Mouse (Mus musculus): Measurements from ENCODE around the gene Pxmp4. TPM values are rescaled to one million over a fixed set of nuclear protein-coding genes. Genes with fewer than 3 reads are reported as not detected.

Gene Pxmp4
- polyA plus RNA-seq, 1 experiment from 2014 or later = 21.4 TPM

GRCm38 (mm10) chr2:154565562-154565961 lies 37.9 kb downstream of the Pxmp4 start:
- Histone ChIP-seq H3K4me3 (ENCODE audit: low read depth, low read length) (no peak overlapping the region), H3K27me3 (ENCODE audit: control insufficient read depth, insufficient read depth, low read length) (no peaks in the 10 kb centered on the region), H3K9ac (ENCODE audit: low read depth, low read length) (no peak overlapping the region), H3K27ac (ENCODE audit: low read depth, low read length) (no peak overlapping the region), H3K36me3 (ENCODE audit: control insufficient read depth, insufficient read depth, low read length) (peaks cover 11% of the 10 kb centered on the region), H3K9me3 (replicated peaks; ENCODE audit: control insufficient read depth, low read length) (no peaks in the 10 kb centered on the region), H3K4me2 (no peak overlapping the region), H3K4me1 (ENCODE audit: control insufficient read depth, insufficient read depth, low read length) (peaks cover 17% of the 10 kb centered on the region)
- ATAC-seq (replicated peaks; ENCODE audit: insufficient number of reproducible peaks, low FRiP score, low TSS enrichment) = no peak
- 79% methylated on average over 3 of the region's 3 CpGs for WGBS (ENCODE audit: insufficient replicate concordance)

GRCm38 (mm10) chr2:154563612-154564170 lies 39.8 kb downstream of the Pxmp4 start:
- H3K27ac ChIP-seq (ENCODE audit: low read depth, low read length) = no peak overlapping the region

GRCm38 (mm10) chr2:154558264-154559039 lies 45.1 kb downstream of the Pxmp4 start, which contains the start of gene Necab3:
Necab3 (minus strand) TSS chr2:154558890.
- H3K27me3 ChIP-seq (ENCODE audit: control insufficient read depth, insufficient read depth, low read length) = peaks cover 11% of the 10 kb centered on the region; the same call in 1 of the 2 replicates
- H3K9me3 ChIP-seq (replicated peaks; ENCODE audit: control insufficient read depth, low read length) = no peaks in the 10 kb centered on the region
- WGBS (ENCODE audit: insufficient replicate concordance) = 4% methylated on average over 34 of the region's 34 CpGs
- H3K9ac ChIP-seq (ENCODE audit: low read depth, low read length) = peak within 1 kb of the TSS; percentile 56; the same call in 1 of the 2 replicates
- H3K36me3 ChIP-seq (ENCODE audit: control insufficient read depth, insufficient read depth, low read length) = peaks cover 8% of the 10 kb centered on the region
- peak within 1 kb of the TSS; percentile 77 for H3K4me2 ChIP-seq
- peaks cover 12% of the 10 kb centered on the region for H3K4me1 ChIP-seq (ENCODE audit: control insufficient read depth, insufficient read depth, low read length)
- peak within 1 kb of the TSS; percentile 37 for H3K4me3 ChIP-seq (ENCODE audit: low read depth, low read length)
- H3K27ac ChIP-seq (ENCODE audit: low read depth, low read length) = no peak within 1 kb of the TSS
- 0 out of 2 replicates have a peak, but pooled peaks have one; percentile 41 for ATAC-seq (replicated peaks; ENCODE audit: insufficient number of reproducible peaks, low FRiP score, low TSS enrichment)

More at GRCm38 (mm10) chr2:154563612-154564170, 39.8 kb downstream of the Pxmp4 start:
- peaks cover 13% of the 10 kb centered on the region for H3K36me3 ChIP-seq (ENCODE audit: control insufficient read depth, insufficient read depth, low read length)
- peaks cover 20% of the 10 kb centered on the region for H3K4me1 ChIP-seq (ENCODE audit: control insufficient read depth, insufficient read depth, low read length)
- H3K27me3 ChIP-seq (ENCODE audit: control insufficient read depth, insufficient read depth, low read length) = peaks cover 2% of the 10 kb centered on the region; the same call in 1 of the 2 replicates
- no peak overlapping the region for H3K4me3 ChIP-seq (ENCODE audit: low read depth, low read length)
- no peaks in the 10 kb centered on the region for H3K9me3 ChIP-seq (replicated peaks; ENCODE audit: control insufficient read depth, low read length)
- 87% methylated on average over 22 of the region's 22 CpGs for WGBS (ENCODE audit: insufficient replicate concordance)
- H3K9ac ChIP-seq (ENCODE audit: low read depth, low read length) = no peak overlapping the region
- ATAC-seq (replicated peaks; ENCODE audit: insufficient number of reproducible peaks, low FRiP score, low TSS enrichment) = no peak
- no peak overlapping the region for H3K4me2 ChIP-seq

GRCm38 (mm10) chr2:154557184-154557832 lies 46.2 kb downstream of the Pxmp4 start:
- peaks cover 15% of the 10 kb centered on the region for H3K4me1 ChIP-seq (ENCODE audit: control insufficient read depth, insufficient read depth, low read length)
- H3K9me3 ChIP-seq (replicated peaks; ENCODE audit: control insufficient read depth, low read length) = no peaks in the 10 kb centered on the region
- ATAC-seq (replicated peaks; ENCODE audit: insufficient number of reproducible peaks, low FRiP score, low TSS enrichment) = no peak
- peaks cover 8% of the 10 kb centered on the region for H3K36me3 ChIP-seq (ENCODE audit: control insufficient read depth, insufficient read depth, low read length)
- no peak overlapping the region for H3K9ac ChIP-seq (ENCODE audit: low read depth, low read length)
- no peak overlapping the region for H3K4me3 ChIP-seq (ENCODE audit: low read depth, low read length)
- H3K27ac ChIP-seq (ENCODE audit: low read depth, low read length) = no peak overlapping the region
- peaks cover 13% of the 10 kb centered on the region for H3K27me3 ChIP-seq (ENCODE audit: control insufficient read depth, insufficient read depth, low read length)
- WGBS (ENCODE audit: insufficient replicate concordance) = 45% methylated on average over 5 of the region's 5 CpGs
- H3K4me2 ChIP-seq = no peak overlapping the region

- Histone ChIP-seq H3K27ac (ENCODE audit: low read depth, low read length) (no peak overlapping the region), H3K4me1 (ENCODE audit: control insufficient read depth, insufficient read depth, low read length) (peaks cover 21% of the 10 kb centered on the region), H3K9me3 (replicated peaks; ENCODE audit: control insufficient read depth, low read length) (no peaks in the 10 kb centered on the region), H3K9ac (ENCODE audit: low read depth, low read length) (0 out of 2 replicates have a peak overlapping the region, but pooled peaks have one; percentile 22), H3K4me3 (ENCODE audit: low read depth, low read length) (no peak overlapping the region), H3K27me3 (ENCODE audit: control insufficient read depth, insufficient read depth, low read length) (peaks cover 33% of the 10 kb centered on the region), H3K4me2 (no peak overlapping the region), H3K36me3 (ENCODE audit: control insufficient read depth, insufficient read depth, low read length) (no peaks in the 10 kb centered on the region)
- no peak for ATAC-seq (replicated peaks; ENCODE audit: insufficient number of reproducible peaks, low FRiP score, low TSS enrichment)
- 79% methylated on average over 6 of the region's 6 CpGs for WGBS (ENCODE audit: insufficient replicate concordance)
Measured at GRCm38 (mm10) chr2:154555235-154555634, 48.3 kb downstream of the Pxmp4 start.

GRCm38 (mm10) chr2:154552424-154552907 lies 51.0 kb downstream of the Pxmp4 start:
- H3K36me3 ChIP-seq (ENCODE audit: control insufficient read depth, insufficient read depth, low read length) = no peaks in the 10 kb centered on the region
- H3K9ac ChIP-seq (ENCODE audit: low read depth, low read length) = no peak overlapping the region
- 19% methylated on average over 27 of the region's 27 CpGs for WGBS (ENCODE audit: insufficient replicate concordance)
- H3K27ac ChIP-seq (ENCODE audit: low read depth, low read length) = no peak overlapping the region
- H3K27me3 ChIP-seq (ENCODE audit: control insufficient read depth, insufficient read depth, low read length) = peaks cover 31% of the 10 kb centered on the region
- H3K4me3 ChIP-seq (ENCODE audit: low read depth, low read length) = peak overlapping the region; percentile 20
- H3K9me3 ChIP-seq (replicated peaks; ENCODE audit: control insufficient read depth, low read length) = no peaks in the 10 kb centered on the region
- ATAC-seq (replicated peaks; ENCODE audit: insufficient number of reproducible peaks, low FRiP score, low TSS enrichment) = 0 out of 2 replicates have a peak, but pooled peaks have one; percentile 24
- peak overlapping the region; percentile 60 for H3K4me2 ChIP-seq
- H3K4me1 ChIP-seq (ENCODE audit: control insufficient read depth, insufficient read depth, low read length) = peaks cover 12% of the 10 kb centered on the region; the same call in 1 of the 2 replicates

GRCm38 (mm10) chr2:154551927-154552326 lies 51.6 kb downstream of the Pxmp4 start:
- Histone ChIP-seq H3K4me2 (peak overlapping the region; percentile 60), H3K27me3 (ENCODE audit: control insufficient read depth, insufficient read depth, low read length) (peaks cover 28% of the 10 kb centered on the region), H3K9me3 (replicated peaks; ENCODE audit: control insufficient read depth, low read length) (no peaks in the 10 kb centered on the region), H3K36me3 (ENCODE audit: control insufficient read depth, insufficient read depth, low read length) (no peaks in the 10 kb centered on the region), H3K4me1 (ENCODE audit: control insufficient read depth, insufficient read depth, low read length) (peaks cover 12% of the 10 kb centered on the region; the same call in 1 of the 2 replicates), H3K9ac (ENCODE audit: low read depth, low read length) (no peak overlapping the region), H3K27ac (ENCODE audit: low read depth, low read length) (no peak overlapping the region), H3K4me3 (ENCODE audit: low read depth, low read length) (peak overlapping the region; percentile 20)
- ATAC-seq (replicated peaks; ENCODE audit: insufficient number of reproducible peaks, low FRiP score, low TSS enrichment) = no peak
- 21% methylated on average over 21 of the region's 21 CpGs for WGBS (ENCODE audit: insufficient replicate concordance)

GRCm38 (mm10) chr2:154551476-154551875 lies 52.0 kb downstream of the Pxmp4 start, which contains the start of gene Actl10:
Actl10 (plus strand) TSS chr2:154551776.
- Histone ChIP-seq H3K4me1 (ENCODE audit: control insufficient read depth, insufficient read depth, low read length) (peaks cover 12% of the 10 kb centered on the region; the same call in 1 of the 2 replicates), H3K4me3 (ENCODE audit: low read depth, low read length) (peak within 1 kb of the TSS; percentile 20), H3K9me3 (replicated peaks; ENCODE audit: control insufficient read depth, low read length) (no peaks in the 10 kb centered on the region), H3K27me3 (ENCODE audit: control insufficient read depth, insufficient read depth, low read length) (peaks cover 28% of the 10 kb centered on the region), H3K4me2 (peak within 1 kb of the TSS; percentile 60), H3K27ac (ENCODE audit: low read depth, low read length) (no peak within 1 kb of the TSS), H3K36me3 (ENCODE audit: control insufficient read depth, insufficient read depth, low read length) (no peaks in the 10 kb centered on the region), H3K9ac (ENCODE audit: low read depth, low read length) (no peak within 1 kb of the TSS)
- ATAC-seq (replicated peaks; ENCODE audit: insufficient number of reproducible peaks, low FRiP score, low TSS enrichment) = no peak
- WGBS (ENCODE audit: insufficient replicate concordance) = 80% methylated on average over 4 of the region's 4 CpGs

Measured in heart, embryonic 11.5 days (tissue).